In genomic region chr5:96921037-96921436, GRCm38 (mm10) we compare ENCODE assay signal across 12 mouse cellular contexts.
DNase-seq lines count a peak whose midpoint lies in the region; ATAC-seq and TF ChIP-seq lines count a peak whose summit lies in the region.
"Had no signal": no experiment of that assay in that cellular context is flagged by ENCODE, and none has a peak within 500 bp of the region (broad histone marks: within the 10 kb centered on the region; RNA-seq: fewer than 3 reads in every experiment).

No protein-coding gene starts in this region.

- no peak for DNase-seq in embryonic facial prominence, embryonic 11.5 days (ENCODE audit: low spot score)
- no peak for DNase-seq in embryonic facial prominence, embryonic 10.5 days (ENCODE audit: low spot score)
- DNase-seq in lung, postnatal 0 days (ENCODE audit: low spot score): peak; percentile 44
- no peak for DNase-seq in lung, adult 18-20 months
- peak; percentile 53 for DNase-seq in induced T-regulatory cell, adult 2 months (ENCODE audit: low read depth)
- no peak for DNase-seq in layer of hippocampus, adult 8-10 months (ENCODE audit: low spot score in 2 of 2)
- no peak for DNase-seq in left cerebral cortex, postnatal 10 days (ENCODE audit: extremely low spot score in 1 of 2, low spot score in 2 of 2)
- DNase-seq: cerebellum, adult 11-12 months; gastrocnemius, postnatal 25 days; right cerebral cortex, postnatal 14 days had no signal

- no peaks in the 10 kb centered on the region for H3K27me3 ChIP-seq in embryonic facial prominence, embryonic 11.5 days (ENCODE audit: control insufficient read depth, insufficient read depth, low read length)
- H3K27me3 ChIP-seq in embryonic facial prominence, embryonic 10.5 days (replicated peaks; ENCODE audit: low read depth, poor library complexity, severe bottlenecking): no peaks in the 10 kb centered on the region
- no peaks in the 10 kb centered on the region for H3K27me3 ChIP-seq in lung, postnatal 0 days (replicated peaks; ENCODE audit: insufficient read depth, low read length)

- no peaks in the 10 kb centered on the region for H3K9me3 ChIP-seq in embryonic facial prominence, embryonic 11.5 days (replicated peaks; ENCODE audit: control insufficient read depth, low read length)
- no peaks in the 10 kb centered on the region for H3K9me3 ChIP-seq in embryonic facial prominence, embryonic 10.5 days
- no peaks in the 10 kb centered on the region for H3K9me3 ChIP-seq in lung, postnatal 0 days (ENCODE audit: low read length)
- H3K9me3 ChIP-seq: limb, embryonic 10.5 days had no signal

- intact Hi-C loops in left cerebral cortex, postnatal 10 days (cut with DNase I): no loop called here

- no peak overlapping the region for H3K9ac ChIP-seq in embryonic facial prominence, embryonic 11.5 days (replicated peaks; ENCODE audit: low read length)
- H3K9ac ChIP-seq in lung, postnatal 0 days (replicated peaks; ENCODE audit: low read depth): no peak overlapping the region

- 0 out of 2 replicates have a peak, but pooled peaks have one; percentile 34 for ATAC-seq in embryonic facial prominence, embryonic 11.5 days (replicated peaks; ENCODE audit: insufficient number of reproducible peaks, low FRiP score, low TSS enrichment, low read depth)
- ATAC-seq in lung, postnatal 0 days: peak; percentile 25; the same call in 1 of the 2 replicates
- peak; percentile 86 for ATAC-seq in megakaryocyte-erythroid progenitor cell, adult 5-6 weeks (replicated peaks; ENCODE audit: low FRiP score, low TSS enrichment, poor library complexity, severe bottlenecking)

- H3K4me2 ChIP-seq in embryonic facial prominence, embryonic 11.5 days (ENCODE audit: low read depth, low read length): no peak overlapping the region
- H3K4me2 ChIP-seq in lung, postnatal 0 days (replicated peaks; ENCODE audit: low read depth, low read length): no peak overlapping the region

- no peak overlapping the region for H3K4me3 ChIP-seq in embryonic facial prominence, embryonic 11.5 days (ENCODE audit: low read depth, low read length)
- H3K4me3 ChIP-seq in embryonic facial prominence, embryonic 10.5 days: no peak overlapping the region
- no peak overlapping the region for H3K4me3 ChIP-seq in lung, postnatal 0 days (ENCODE audit: low read depth, low read length)
- H3K4me3 ChIP-seq: limb, embryonic 10.5 days had no signal

- TF ChIP-seq EP300 in lung, postnatal 0 days (IDR thresholded peaks at IDR 0.05): no peak

- no peaks in the 10 kb centered on the region for H3K36me3 ChIP-seq in embryonic facial prominence, embryonic 11.5 days (replicated peaks; ENCODE audit: control insufficient read depth, insufficient read depth, low read depth, low read length)
- H3K36me3 ChIP-seq in embryonic facial prominence, embryonic 10.5 days (replicated peaks): no peaks in the 10 kb centered on the region
- H3K36me3 ChIP-seq in lung, postnatal 0 days (ENCODE audit: insufficient read depth, low read length): no peaks in the 10 kb centered on the region
- H3K36me3 ChIP-seq: limb, embryonic 10.5 days had no signal

- no peak overlapping the region; the same call in 1 of the 2 replicates for H3K27ac ChIP-seq in embryonic facial prominence, embryonic 11.5 days (replicated peaks; ENCODE audit: low read depth, low read length)
- H3K27ac ChIP-seq in embryonic facial prominence, embryonic 10.5 days (replicated peaks): no peak overlapping the region; the same call in 1 of the 2 replicates
- H3K27ac ChIP-seq in lung, postnatal 0 days (ENCODE audit: low read length): no peak overlapping the region

- no peak for TF ChIP-seq CTCF in lung, postnatal 0 days (IDR thresholded peaks at IDR 0.05)

- H3K4me1 ChIP-seq in embryonic facial prominence, embryonic 11.5 days (ENCODE audit: control insufficient read depth, insufficient read depth, low read length): no peaks in the 10 kb centered on the region
- H3K4me1 ChIP-seq in embryonic facial prominence, embryonic 10.5 days: peaks cover 18% of the 10 kb centered on the region
- peaks cover 15% of the 10 kb centered on the region; the same call in 1 of the 2 replicates for H3K4me1 ChIP-seq in lung, postnatal 0 days (ENCODE audit: insufficient read depth, low read depth, low read length)

- 86% methylated on average over 6 of the region's 6 CpGs for WGBS in embryonic facial prominence, embryonic 11.5 days
- 90% methylated on average over 6 of the region's 6 CpGs for WGBS in embryonic facial prominence, embryonic 10.5 days
- 54% methylated on average over 6 of the region's 6 CpGs for WGBS in lung, postnatal 0 days

Comparison
In these comparisons a context has a peak if more than half of its experiments do, and no peak if none do; other contexts are left out.
1. DNase-seq: peak in lung, postnatal 0 days (single experiment) and induced T-regulatory cell, adult 2 months (single experiment); none in embryonic facial prominence, embryonic 11.5 days (single experiment), embryonic facial prominence, embryonic 10.5 days (single experiment), lung, adult 18-20 months (0 of 2), layer of hippocampus, adult 8-10 months (0 of 2) and left cerebral cortex, postnatal 10 days (0 of 2).
2. ATAC-seq: peak in every context shown above with its lines; median percentile 86 in megakaryocyte-erythroid progenitor cell, adult 5-6 weeks; 34 in embryonic facial prominence, embryonic 11.5 days; 25 in lung, postnatal 0 days.